Mouse (Mus musculus): Measurements from ENCODE around the gene Tmem108. TPM values are rescaled to one million over a fixed set of nuclear protein-coding genes. Genes with fewer than 3 reads are reported as not detected.

Tmem108 gene
- not detected in 2 replicates for polyA plus RNA-seq (2012; ENCODE audit: insufficient read depth, insufficient read length, missing spikeins)

GRCm38 (mm10) chr9:103761647-103762084 lies at the start of gene Tmem108:
Gene Tmem108 (minus strand): TSS chr9:103761837.
- Histone ChIP-seq H3K4me1 (ENCODE audit: control insufficient read depth, insufficient read depth, insufficient read length, low read length) (no peaks in the 10 kb centered on the region), H3K27ac (replicated peaks; ENCODE audit: low read depth, low read length) (no peak within 1 kb of the TSS), H3K4me3 (ENCODE audit: insufficient read depth, low read depth, low read length) (peak within 1 kb of the TSS; percentile 35)

GRCm38 (mm10) chr9:103789029-103789428 lies 27.4 kb upstream of the Tmem108 start:
- Histone ChIP-seq H3K4me1 (ENCODE audit: control insufficient read depth, insufficient read depth, insufficient read length, low read length) (no peaks in the 10 kb centered on the region), H3K27ac (replicated peaks; ENCODE audit: low read depth, low read length) (no peak overlapping the region), H3K4me3 (ENCODE audit: insufficient read depth, low read depth, low read length) (no peak overlapping the region)

GRCm38 (mm10) chr9:103784156-103784555 lies 22.5 kb upstream of the Tmem108 start:
- no peaks in the 10 kb centered on the region for H3K4me1 ChIP-seq (ENCODE audit: control insufficient read depth, insufficient read depth, insufficient read length, low read length)
- H3K4me3 ChIP-seq (ENCODE audit: insufficient read depth, low read depth, low read length) = no peak overlapping the region
- H3K27ac ChIP-seq (replicated peaks; ENCODE audit: low read depth, low read length) = no peak overlapping the region

GRCm38 (mm10) chr9:103783276-103783675 lies 21.6 kb upstream of the Tmem108 start:
- Histone ChIP-seq H3K4me1 (ENCODE audit: control insufficient read depth, insufficient read depth, insufficient read length, low read length) (no peaks in the 10 kb centered on the region), H3K4me3 (ENCODE audit: insufficient read depth, low read depth, low read length) (no peak overlapping the region), H3K27ac (replicated peaks; ENCODE audit: low read depth, low read length) (no peak overlapping the region)

GRCm38 (mm10) chr9:103782306-103782705 lies 20.7 kb upstream of the Tmem108 start:
- no peak overlapping the region for H3K4me3 ChIP-seq (ENCODE audit: insufficient read depth, low read depth, low read length)

GRCm38 (mm10) chr9:103781407-103781806 lies 19.8 kb upstream of the Tmem108 start:
- Histone ChIP-seq H3K27ac (replicated peaks; ENCODE audit: low read depth, low read length) (no peak overlapping the region), H3K4me1 (ENCODE audit: control insufficient read depth, insufficient read depth, insufficient read length, low read length) (no peaks in the 10 kb centered on the region), H3K4me3 (ENCODE audit: insufficient read depth, low read depth, low read length) (no peak overlapping the region)

More at GRCm38 (mm10) chr9:103782306-103782705, 20.7 kb upstream of the Tmem108 start:
- H3K27ac ChIP-seq (replicated peaks; ENCODE audit: low read depth, low read length) = no peak overlapping the region
- H3K4me1 ChIP-seq (ENCODE audit: control insufficient read depth, insufficient read depth, insufficient read length, low read length) = no peaks in the 10 kb centered on the region

- no peaks in the 10 kb centered on the region for H3K4me1 ChIP-seq (ENCODE audit: control insufficient read depth, insufficient read depth, insufficient read length, low read length)
- H3K4me3 ChIP-seq (ENCODE audit: insufficient read depth, low read depth, low read length) = no peak overlapping the region
- H3K27ac ChIP-seq (replicated peaks; ENCODE audit: low read depth, low read length) = no peak overlapping the region
Observed at GRCm38 (mm10) chr9:103780598-103780997, 19.0 kb upstream of the Tmem108 start.

GRCm38 (mm10) chr9:103778185-103778584 lies 16.5 kb upstream of the Tmem108 start:
- Histone ChIP-seq H3K27ac (replicated peaks; ENCODE audit: low read depth, low read length) (no peak overlapping the region), H3K4me1 (ENCODE audit: control insufficient read depth, insufficient read depth, insufficient read length, low read length) (no peaks in the 10 kb centered on the region), H3K4me3 (ENCODE audit: insufficient read depth, low read depth, low read length) (no peak overlapping the region)

- no peak overlapping the region for H3K27ac ChIP-seq (replicated peaks; ENCODE audit: low read depth, low read length)
- peak overlapping the region; percentile 35 for H3K4me3 ChIP-seq (ENCODE audit: insufficient read depth, low read depth, low read length)
- no peaks in the 10 kb centered on the region for H3K4me1 ChIP-seq (ENCODE audit: control insufficient read depth, insufficient read depth, insufficient read length, low read length)
Observed at GRCm38 (mm10) chr9:103761151-103761571, 476 bp downstream of the Tmem108 start.

GRCm38 (mm10) chr9:103760356-103760755 lies 1.3 kb downstream of the Tmem108 start:
- Histone ChIP-seq H3K4me3 (ENCODE audit: insufficient read depth, low read depth, low read length) (no peak overlapping the region), H3K27ac (replicated peaks; ENCODE audit: low read depth, low read length) (no peak overlapping the region), H3K4me1 (ENCODE audit: control insufficient read depth, insufficient read depth, insufficient read length, low read length) (no peaks in the 10 kb centered on the region)

GRCm38 (mm10) chr9:103759829-103760228 lies 1.8 kb downstream of the Tmem108 start:
- Histone ChIP-seq H3K27ac (replicated peaks; ENCODE audit: low read depth, low read length) (no peak overlapping the region), H3K4me1 (ENCODE audit: control insufficient read depth, insufficient read depth, insufficient read length, low read length) (no peaks in the 10 kb centered on the region), H3K4me3 (ENCODE audit: insufficient read depth, low read depth, low read length) (no peak overlapping the region)

GRCm38 (mm10) chr9:103758930-103759695 lies 2.5 kb downstream of the Tmem108 start:
- no peak overlapping the region for H3K4me3 ChIP-seq (ENCODE audit: insufficient read depth, low read depth, low read length)
- H3K27ac ChIP-seq (replicated peaks; ENCODE audit: low read depth, low read length) = no peak overlapping the region

GRCm38 (mm10) chr9:103758246-103758645 lies 3.4 kb downstream of the Tmem108 start:
- H3K27ac ChIP-seq (replicated peaks; ENCODE audit: low read depth, low read length) = no peak overlapping the region
- no peaks in the 10 kb centered on the region for H3K4me1 ChIP-seq (ENCODE audit: control insufficient read depth, insufficient read depth, insufficient read length, low read length)
- H3K4me3 ChIP-seq (ENCODE audit: insufficient read depth, low read depth, low read length) = no peak overlapping the region

More at GRCm38 (mm10) chr9:103758930-103759695, 2.5 kb downstream of the Tmem108 start:
- H3K4me1 ChIP-seq (ENCODE audit: control insufficient read depth, insufficient read depth, insufficient read length, low read length) = no peaks in the 10 kb centered on the region

- Histone ChIP-seq H3K27ac (replicated peaks; ENCODE audit: low read depth, low read length) (no peak overlapping the region), H3K4me3 (ENCODE audit: insufficient read depth, low read depth, low read length) (no peak overlapping the region), H3K4me1 (ENCODE audit: control insufficient read depth, insufficient read depth, insufficient read length, low read length) (no peaks in the 10 kb centered on the region)
Observed at GRCm38 (mm10) chr9:103752618-103753017, 9.0 kb downstream of the Tmem108 start.

- Histone ChIP-seq H3K27ac (replicated peaks; ENCODE audit: low read depth, low read length) (no peak overlapping the region), H3K4me1 (ENCODE audit: control insufficient read depth, insufficient read depth, insufficient read length, low read length) (no peaks in the 10 kb centered on the region), H3K4me3 (ENCODE audit: insufficient read depth, low read depth, low read length) (no peak overlapping the region)
Observed at GRCm38 (mm10) chr9:103751568-103751967, 10.1 kb downstream of the Tmem108 start.

GRCm38 (mm10) chr9:103750491-103750890 lies 11.1 kb downstream of the Tmem108 start:
- no peak overlapping the region for H3K27ac ChIP-seq (replicated peaks; ENCODE audit: low read depth, low read length)
- no peak overlapping the region for H3K4me3 ChIP-seq (ENCODE audit: insufficient read depth, low read depth, low read length)

More at GRCm38 (mm10) chr9:103750491-103750890, 11.1 kb downstream of the Tmem108 start:
- H3K4me1 ChIP-seq (ENCODE audit: control insufficient read depth, insufficient read depth, insufficient read length, low read length) = no peaks in the 10 kb centered on the region
